Mouse (Mus musculus) limb, embryonic 12.5 days (tissue): ENCODE results near the gene Mgat4c. TPM values are rescaled to one million over a fixed set of nuclear protein-coding genes. Genes with fewer than 3 reads are reported as not detected.

Experiments used
- ATAC-seq: fragments of 200-750 bp; cut with Nextera tagmentation; 2 replicates; pipeline ENCODE4 v1.8.0; 2017; ENCODE audit warnings: low read depth, moderate TSS enrichment; ENCODE audit not compliant: insufficient number of reproducible peaks, insufficient read depth, low FRiP score, low TSS enrichment
- H3K27ac ChIP-seq: fragments of 300-500 bp; sonication (generic); 2 replicates; pipeline ENCODE4 v1.5.1; 2016; ENCODE audit warnings: mild to moderate bottlenecking, moderate library complexity
- H3K27me3 ChIP-seq: fragments of 300-500 bp; sonication (generic); 2 replicates; pipeline ENCODE4 v1.6.1; 2016; ENCODE audit warnings: mild to moderate bottlenecking, moderate library complexity
- H3K36me3 ChIP-seq: fragments of 300-500 bp; sonication (generic); 2 replicates; pipeline ENCODE4 v1.6.1; 2016; ENCODE audit warnings: mild to moderate bottlenecking, moderate library complexity
- H3K4me1 ChIP-seq: fragments of 300-500 bp; sonication (generic); replicated peaks from 2 replicates; pipeline ENCODE4 v1.6.1; 2016
- H3K4me2 ChIP-seq: fragments of 300-500 bp; sonication (generic); 2 replicates; pipeline ENCODE4 v1.6.1; 2016; ENCODE audit warnings: mild to moderate bottlenecking, moderate library complexity
- H3K4me3 ChIP-seq: fragments of 300-500 bp; sonication (generic); replicated peaks from 2 replicates; pipeline ENCODE4 v1.5.1; 2016; ENCODE audit warnings: mild to moderate bottlenecking
- H3K9ac ChIP-seq: fragments of 300-500 bp; sonication (generic); replicated peaks from 2 replicates; pipeline ENCODE4 v1.6.1; 2016; ENCODE audit warnings: mild to moderate bottlenecking, moderate library complexity
- H3K9me3 ChIP-seq: fragments of 300-500 bp; sonication (generic); 2 replicates; pipeline ENCODE4 v1.6.1; 2016; ENCODE audit warnings: mild to moderate bottlenecking, moderate library complexity
- WGBS: fragments of 180-500 bp; shearing (Covaris S2); methylation state at CpG from one replicate; pipeline ENCODE4 v1.1.7; 2016; 5-methylcytosine and 5-hydroxymethylcytosine counted together
- polyA plus RNA-seq: library from polyadenylated mRNA; unstranded; fragments of >200 nt; fragmentation: Nextera tagmentation; extraction: Ambion mirVana; gene quantifications from 2 replicates; pipeline ENCODE4 v1.2.1, GENCODE M21; 2016

Mgat4c gene
- polyA plus RNA-seq, 1 experiment from 2014 or later, result 0.83 TPM

DNA sequence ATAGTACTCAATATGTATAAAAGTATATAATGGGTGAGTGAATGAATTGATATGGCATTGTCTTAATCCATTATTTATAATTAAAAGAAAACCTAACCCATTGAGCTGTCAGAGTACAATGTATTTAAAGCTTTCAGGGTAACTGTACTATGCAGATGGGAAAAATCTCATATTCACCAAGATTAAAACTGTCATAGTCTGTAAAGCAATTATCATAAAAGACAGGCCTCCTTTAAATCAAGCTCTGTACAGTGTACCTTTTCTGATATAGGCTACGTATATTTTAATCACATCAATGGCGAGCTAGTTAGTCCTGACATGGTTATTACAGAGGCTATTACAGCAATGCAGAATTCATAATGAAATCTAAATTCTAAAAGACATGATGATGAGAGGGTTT is 146.7 kb downstream of the Mgat4c start:
- ATAC-seq, result no peak
- no peaks in the 10 kb centered on the region for H3K27me3 ChIP-seq
- H3K9me3 ChIP-seq, result no peaks in the 10 kb centered on the region
- no peak overlapping the region for H3K4me3 ChIP-seq
- no peaks in the 10 kb centered on the region for H3K36me3 ChIP-seq
- H3K4me1 ChIP-seq, result no peaks in the 10 kb centered on the region
- no peak overlapping the region for H3K27ac ChIP-seq
- 89% methylated on average over 2 of the region's 2 CpGs for WGBS
- H3K4me2 ChIP-seq, result no peak overlapping the region
- H3K9ac ChIP-seq, result no peak overlapping the region

DNA sequence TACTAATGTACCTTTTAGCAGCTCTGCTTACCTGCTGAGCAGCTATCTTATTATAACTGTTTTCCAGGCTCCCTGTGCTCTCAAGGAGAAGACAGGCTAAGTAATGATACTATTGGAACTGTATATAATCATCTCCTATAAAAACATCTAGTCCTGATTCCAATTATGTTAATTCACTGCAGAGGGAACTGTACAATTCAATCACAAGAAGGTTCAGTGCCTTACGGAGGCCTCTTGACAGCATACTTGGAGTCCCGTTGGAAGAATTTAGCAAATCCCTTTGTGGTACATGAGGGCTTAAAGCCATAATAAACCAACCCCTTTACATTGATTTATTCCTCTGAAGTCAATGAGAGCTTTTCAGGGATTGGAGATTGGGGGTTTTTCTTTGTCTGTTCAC is 174.8 kb downstream of the Mgat4c start:
- Histone ChIP-seq H3K4me2 (no peak overlapping the region), H3K9me3 (no peaks in the 10 kb centered on the region), H3K4me1 (no peaks in the 10 kb centered on the region), H3K27me3 (no peaks in the 10 kb centered on the region), H3K9ac (no peak overlapping the region), H3K36me3 (no peaks in the 10 kb centered on the region), H3K27ac (no peak overlapping the region), H3K4me3 (no peak overlapping the region)
- no peak for ATAC-seq
- 59% methylated on average over 2 of the region's 2 CpGs for WGBS

DNA sequence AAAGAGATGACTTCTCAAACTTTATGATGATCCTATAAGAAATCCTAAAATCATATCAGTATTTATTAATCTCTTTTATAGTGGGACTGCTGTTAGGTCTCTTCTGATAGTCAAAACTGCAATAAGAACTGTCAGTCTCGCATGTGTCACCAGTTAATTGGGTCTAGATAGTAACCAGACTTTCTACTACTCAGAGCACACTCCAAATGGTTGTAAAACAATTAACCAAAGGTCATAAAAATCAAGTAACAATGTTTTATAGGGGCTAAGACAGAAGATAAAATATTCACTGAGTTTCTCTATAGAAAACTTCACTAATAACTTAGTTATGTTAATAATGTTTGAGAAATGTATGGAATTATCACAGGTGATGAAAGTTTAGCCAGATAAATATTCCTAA is 208.6 kb downstream of the Mgat4c start:
- 23% methylated on average over 1 of the region's 1 CpGs for WGBS

DNA sequence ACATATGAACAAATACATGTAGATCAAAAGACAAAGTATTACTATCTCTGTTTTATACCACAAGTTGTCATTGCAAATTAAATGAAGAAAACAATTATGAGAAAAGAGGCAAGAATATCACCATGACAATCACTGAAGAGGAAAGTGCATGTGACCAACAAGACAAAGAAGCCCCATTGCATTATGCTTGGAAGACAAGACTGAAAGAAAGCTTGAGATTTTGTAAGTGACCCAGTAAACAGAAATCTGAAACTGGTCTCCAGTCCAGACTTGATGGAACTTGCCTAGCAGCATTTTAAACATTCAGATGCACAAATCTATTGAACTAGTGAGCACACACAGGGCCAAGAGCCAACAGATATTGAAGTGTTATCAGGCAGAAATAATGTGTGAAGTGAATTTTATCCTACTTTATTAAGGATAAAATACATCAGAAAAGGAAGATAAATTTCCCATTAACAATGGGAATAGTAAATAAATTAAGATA is 236.1 kb downstream of the Mgat4c start:
- H3K4me1 ChIP-seq, result no peaks in the 10 kb centered on the region
- no peak overlapping the region for H3K9ac ChIP-seq
- no peak for ATAC-seq
- H3K9me3 ChIP-seq, result no peaks in the 10 kb centered on the region
- no peaks in the 10 kb centered on the region for H3K36me3 ChIP-seq
- no peak overlapping the region for H3K27ac ChIP-seq
- H3K4me3 ChIP-seq, result no peak overlapping the region
- no peak overlapping the region for H3K4me2 ChIP-seq
- no peaks in the 10 kb centered on the region for H3K27me3 ChIP-seq

More for the DNA sequence above, 208.6 kb downstream of the Mgat4c start:
- no peaks in the 10 kb centered on the region for H3K36me3 ChIP-seq
- no peaks in the 10 kb centered on the region for H3K4me1 ChIP-seq
- no peak overlapping the region for H3K4me3 ChIP-seq
- H3K27me3 ChIP-seq, result no peaks in the 10 kb centered on the region
- no peaks in the 10 kb centered on the region for H3K9me3 ChIP-seq
- no peak overlapping the region for H3K27ac ChIP-seq
- no peak overlapping the region for H3K4me2 ChIP-seq
- no peak for ATAC-seq
- no peak overlapping the region for H3K9ac ChIP-seq

DNA sequence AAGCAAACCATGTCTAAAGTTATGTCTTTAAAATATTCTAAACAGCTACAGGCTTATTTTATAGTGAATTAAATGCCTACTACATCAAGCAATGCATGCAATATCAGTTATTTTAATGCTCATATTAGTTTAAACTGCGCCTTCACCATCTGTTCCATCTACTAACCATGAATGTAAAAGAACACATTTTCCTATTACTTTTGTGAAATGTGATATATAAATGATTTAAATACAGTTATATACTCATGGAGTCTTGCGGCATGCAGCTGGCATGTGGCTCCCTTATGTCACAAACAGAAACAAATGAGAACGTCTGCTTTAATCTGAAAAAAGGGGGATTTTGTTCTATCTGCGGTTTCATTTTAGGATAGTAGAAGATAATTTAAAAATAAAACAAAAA is 316.3 kb downstream of the Mgat4c start:
- no peaks in the 10 kb centered on the region for H3K27me3 ChIP-seq
- H3K4me3 ChIP-seq, result no peak overlapping the region
- no peak for ATAC-seq
- no peak overlapping the region for H3K27ac ChIP-seq
- 75% methylated on average over 4 of the region's 4 CpGs for WGBS
- H3K9me3 ChIP-seq, result no peaks in the 10 kb centered on the region
- H3K9ac ChIP-seq, result no peak overlapping the region
- H3K4me1 ChIP-seq, result no peaks in the 10 kb centered on the region
- H3K4me2 ChIP-seq, result no peak overlapping the region
- H3K36me3 ChIP-seq, result no peaks in the 10 kb centered on the region

DNA sequence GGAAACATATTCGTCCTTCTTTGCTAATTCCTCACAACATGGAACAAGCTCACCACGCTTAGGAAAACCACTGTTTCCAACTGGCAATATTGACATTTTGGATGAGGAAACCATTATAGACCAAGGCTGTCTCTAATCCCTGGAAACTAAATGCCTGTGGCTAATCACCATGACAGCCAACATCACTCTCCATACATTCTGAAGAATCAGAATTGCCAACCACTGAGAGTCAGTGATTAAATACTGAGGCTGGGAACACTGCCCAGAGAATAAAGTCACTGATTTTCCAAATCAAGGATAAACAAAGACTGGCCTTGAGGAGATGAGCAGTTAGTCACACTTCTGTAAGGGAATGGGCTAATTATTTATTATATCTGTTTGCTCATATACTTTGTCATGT is 361.2 kb downstream of the Mgat4c start:
- Histone ChIP-seq H3K4me1 (no peaks in the 10 kb centered on the region), H3K4me2 (no peak overlapping the region), H3K36me3 (no peaks in the 10 kb centered on the region), H3K9ac (no peak overlapping the region), H3K4me3 (no peak overlapping the region), H3K9me3 (no peaks in the 10 kb centered on the region), H3K27ac (no peak overlapping the region), H3K27me3 (no peaks in the 10 kb centered on the region)
- WGBS, result 71% methylated on average over 2 of the region's 2 CpGs
- ATAC-seq, result no peak

DNA sequence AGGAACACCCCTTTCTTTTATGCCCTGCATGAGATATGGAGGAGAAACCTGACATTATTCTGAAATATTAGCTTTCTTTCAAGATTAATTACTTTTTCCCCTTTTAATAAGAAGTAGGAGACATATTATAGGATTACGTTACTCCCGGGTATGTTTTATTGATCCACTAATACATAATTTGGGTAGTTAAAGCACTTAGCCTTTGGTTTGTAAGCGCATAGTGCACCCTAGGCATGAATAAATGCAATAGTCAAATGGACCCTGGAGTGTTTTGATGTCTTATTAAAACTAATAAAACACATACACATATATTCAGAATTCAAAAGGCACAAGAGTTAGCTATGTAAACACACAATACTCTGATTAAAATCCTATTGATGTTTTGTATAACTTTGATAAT is 374.9 kb downstream of the Mgat4c start:
- Histone ChIP-seq H3K4me3 (no peak overlapping the region), H3K9ac (no peak overlapping the region), H3K27ac (no peak overlapping the region), H3K36me3 (no peaks in the 10 kb centered on the region), H3K4me2 (no peak overlapping the region), H3K4me1 (no peaks in the 10 kb centered on the region), H3K27me3 (no peaks in the 10 kb centered on the region), H3K9me3 (no peaks in the 10 kb centered on the region)
- 84% methylated on average over 3 of the region's 3 CpGs for WGBS
- no peak for ATAC-seq

DNA sequence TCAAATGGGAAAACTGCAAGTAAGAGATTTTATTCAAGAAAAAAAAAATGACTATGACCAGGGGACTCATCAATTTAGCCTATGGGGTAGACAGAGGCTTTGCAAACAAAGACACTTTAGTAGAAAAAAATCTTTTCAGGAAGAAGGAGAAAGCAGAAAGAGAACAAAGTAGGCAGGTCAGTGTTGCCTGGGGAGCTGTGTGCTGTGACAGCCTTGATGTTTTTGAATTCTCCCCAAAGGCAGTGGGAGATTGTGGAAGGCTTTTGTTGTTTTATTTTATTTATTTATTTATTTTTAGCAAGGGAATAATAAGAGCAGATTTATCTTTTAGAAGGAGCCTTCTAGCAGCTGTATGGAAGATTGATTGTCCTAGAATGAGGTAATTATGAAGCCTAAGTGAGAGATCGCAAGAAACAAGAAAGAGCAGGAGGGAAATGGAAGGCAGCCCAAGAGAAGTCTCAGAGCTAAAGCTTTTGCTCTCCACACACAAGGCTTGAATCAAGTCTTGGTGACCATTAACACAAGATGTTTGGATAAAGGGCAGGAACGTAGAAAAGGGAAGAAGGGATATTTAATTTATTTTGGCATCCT is 375.8 kb downstream of the Mgat4c start:
- WGBS, result 42% methylated on average over 2 of the region's 2 CpGs
- no peak for ATAC-seq
- no peaks in the 10 kb centered on the region for H3K9me3 ChIP-seq

DNA sequence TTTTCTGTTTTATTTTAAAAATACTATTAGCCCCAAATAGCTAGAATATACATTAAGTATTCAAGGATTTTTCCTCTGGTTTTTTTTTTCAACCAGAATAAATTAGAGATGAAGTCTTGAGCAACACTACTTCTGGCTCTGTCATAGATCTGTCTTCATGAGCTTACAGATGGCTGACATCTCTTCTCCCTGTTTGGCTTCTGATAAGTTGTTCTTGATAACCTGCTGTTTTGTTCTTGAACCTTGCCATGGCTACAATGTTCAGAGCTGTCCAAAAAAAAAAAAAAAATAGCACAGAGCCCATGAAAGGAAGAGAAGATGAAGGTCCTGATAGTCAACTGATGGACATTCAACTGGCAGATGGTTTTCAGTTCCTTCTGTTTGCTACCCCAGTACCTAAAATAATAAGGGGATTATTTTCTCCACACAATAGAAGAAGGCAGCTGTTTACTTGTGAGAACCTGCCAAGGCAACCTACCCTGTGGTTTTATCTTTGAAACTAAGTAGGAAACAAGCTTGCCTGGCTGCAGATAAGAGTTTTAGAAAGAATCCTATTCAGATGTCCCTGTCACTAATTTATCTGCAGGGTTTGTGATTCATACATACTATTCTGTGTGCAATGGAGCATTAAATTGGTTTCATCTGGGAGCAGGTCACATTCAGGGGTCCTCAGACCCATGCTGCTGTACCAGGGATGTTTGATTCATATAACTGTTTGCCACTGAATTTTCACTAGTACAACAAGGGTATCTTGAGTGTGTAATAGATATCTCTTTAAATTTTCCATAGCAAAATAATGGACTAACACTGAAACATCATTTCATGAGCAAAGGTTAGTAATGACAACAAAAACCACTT is 393.5 kb downstream of the Mgat4c start:
- H3K4me1 ChIP-seq, result no peaks in the 10 kb centered on the region
- H3K4me2 ChIP-seq, result no peak overlapping the region
- no peak overlapping the region for H3K9ac ChIP-seq
- no peak for ATAC-seq
- H3K9me3 ChIP-seq, result no peaks in the 10 kb centered on the region
- H3K36me3 ChIP-seq, result no peaks in the 10 kb centered on the region
- H3K4me3 ChIP-seq, result no peak overlapping the region
- no peaks in the 10 kb centered on the region for H3K27me3 ChIP-seq
- H3K27ac ChIP-seq, result no peak overlapping the region

More for the DNA sequence above, 375.8 kb downstream of the Mgat4c start:
- Histone ChIP-seq H3K4me3 (no peak overlapping the region), H3K9ac (no peak overlapping the region), H3K4me1 (no peaks in the 10 kb centered on the region), H3K36me3 (no peaks in the 10 kb centered on the region), H3K4me2 (no peak overlapping the region), H3K27me3 (no peaks in the 10 kb centered on the region), H3K27ac (no peak overlapping the region)

DNA sequence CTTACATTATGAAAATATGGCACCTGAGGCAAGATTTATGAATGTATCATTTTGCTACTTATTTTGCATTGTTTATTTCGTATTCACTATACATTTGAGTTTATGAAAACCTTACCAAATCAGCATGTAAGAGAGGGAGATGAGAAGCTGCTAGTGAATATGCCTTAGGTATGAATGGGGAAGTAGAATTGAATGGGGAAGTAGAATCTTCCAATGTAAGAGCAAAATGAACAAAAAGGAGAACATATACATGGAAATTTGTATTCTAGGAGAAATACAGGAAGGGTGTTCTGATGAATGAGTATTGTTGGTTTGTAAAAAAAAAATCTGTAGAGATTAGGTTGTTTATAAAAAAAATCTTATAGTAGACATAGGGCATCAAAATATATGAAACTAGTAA is 441.9 kb downstream of the Mgat4c start:
- no peak overlapping the region for H3K4me3 ChIP-seq
- H3K27me3 ChIP-seq, result no peaks in the 10 kb centered on the region
- no peaks in the 10 kb centered on the region for H3K4me1 ChIP-seq
- WGBS, result 76% methylated on average over 1 of the region's 1 CpGs
- no peaks in the 10 kb centered on the region for H3K9me3 ChIP-seq
- H3K4me2 ChIP-seq, result no peak overlapping the region
- no peaks in the 10 kb centered on the region for H3K36me3 ChIP-seq
- H3K9ac ChIP-seq, result no peak overlapping the region
- no peak overlapping the region for H3K27ac ChIP-seq
- ATAC-seq, result no peak

DNA sequence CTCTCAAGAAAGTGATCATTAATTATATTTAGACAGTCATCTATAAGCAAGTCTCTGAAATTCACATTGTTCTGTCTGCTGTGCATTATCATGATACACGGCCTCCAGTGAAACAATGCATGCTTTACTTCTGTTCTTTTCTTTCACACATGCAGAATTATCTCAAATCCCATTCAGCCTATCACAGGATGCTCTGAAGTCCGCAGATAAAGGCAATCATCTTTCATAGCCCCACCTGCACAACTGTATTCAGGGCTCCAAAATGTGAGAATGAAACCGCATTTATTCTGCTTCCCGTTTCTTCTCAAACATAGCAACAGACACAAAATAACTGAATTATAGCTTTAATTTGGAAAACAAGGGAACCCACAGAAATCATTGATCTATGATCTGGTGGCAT is 446.1 kb downstream of the Mgat4c start:
- no peak for ATAC-seq
- Histone ChIP-seq H3K27me3 (no peaks in the 10 kb centered on the region), H3K4me3 (no peak overlapping the region), H3K9me3 (no peaks in the 10 kb centered on the region), H3K36me3 (no peaks in the 10 kb centered on the region), H3K4me1 (no peaks in the 10 kb centered on the region), H3K27ac (no peak overlapping the region), H3K4me2 (no peak overlapping the region), H3K9ac (no peak overlapping the region)
- WGBS, result 81% methylated on average over 4 of the region's 4 CpGs

DNA sequence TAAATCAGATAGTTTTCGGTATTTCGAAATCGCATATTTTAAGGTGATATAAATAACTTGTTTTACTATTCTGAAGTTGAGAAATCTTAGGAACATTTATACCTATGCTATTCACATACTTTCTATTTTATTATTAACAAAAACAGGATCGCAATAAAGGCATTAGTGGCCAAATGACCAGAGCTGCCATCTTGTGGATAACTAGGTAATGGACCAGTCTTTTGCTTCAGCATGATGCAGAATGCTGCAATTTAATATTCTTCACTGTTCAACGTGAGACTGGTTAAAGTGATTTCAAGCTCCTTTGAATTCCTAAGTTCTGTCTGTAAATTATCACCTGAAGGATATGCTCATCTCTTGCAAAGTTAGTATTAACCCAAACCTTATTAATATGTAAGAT is 473.6 kb downstream of the Mgat4c start:
- WGBS, result 76% methylated on average over 5 of the region's 5 CpGs
- no peak for ATAC-seq
- H3K27ac ChIP-seq, result no peak overlapping the region
- no peak overlapping the region for H3K9ac ChIP-seq
- H3K27me3 ChIP-seq, result no peaks in the 10 kb centered on the region
- no peak overlapping the region for H3K4me2 ChIP-seq
- no peaks in the 10 kb centered on the region for H3K36me3 ChIP-seq
- H3K4me1 ChIP-seq, result no peaks in the 10 kb centered on the region
- no peaks in the 10 kb centered on the region for H3K9me3 ChIP-seq
- H3K4me3 ChIP-seq, result no peak overlapping the region
